Mouse (Mus musculus): Measurements from ENCODE around the gene Tfpi. TPM values are rescaled to one million over a fixed set of nuclear protein-coding genes. Genes with fewer than 3 reads are reported as not detected.
"Not testable (repeated sequence)": the region's sequence is repeated elsewhere in the genome, so short reads cannot be mapped to it uniquely, and the experiment has no call there.

Gene Tfpi
- polyA plus RNA-seq (2016; fragmentation: Nextera tagmentation; extraction: Ambion mirVana) = 15.2 and 21.4 TPM in 2 replicates

DNA sequence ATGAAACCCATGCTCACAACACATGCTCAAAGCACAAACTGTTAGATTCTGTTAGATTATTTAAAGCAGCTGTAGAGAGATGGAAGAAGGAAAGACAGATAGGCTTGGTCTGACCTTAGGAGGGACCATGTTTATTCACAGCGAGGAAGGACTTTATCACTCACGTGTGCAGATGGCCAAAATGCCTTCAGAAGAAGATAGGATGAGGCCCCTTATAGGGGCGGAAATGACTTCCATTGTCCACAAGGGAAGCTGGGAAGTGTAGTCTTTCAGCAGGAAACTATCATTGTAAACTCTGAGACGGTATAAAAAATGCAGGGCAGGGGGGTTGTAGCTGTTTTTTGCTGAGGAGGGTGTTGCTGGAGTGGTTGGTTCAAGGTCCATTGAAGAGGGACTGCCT lies at the start of gene Tfpi:
Tfpi (minus strand) TSS at position 199 of the 400 bp plus-strand sequence.
- Histone ChIP-seq H3K9me3 (no peaks in the 10 kb centered on the region), H3K27me3 (no peaks in the 10 kb centered on the region), H3K36me3 (no peaks in the 10 kb centered on the region), H3K4me3 (no peak within 1 kb of the TSS), H3K4me1 (no peaks in the 10 kb centered on the region), H3K27ac (replicated peaks) (no peak within 1 kb of the TSS), H3K9ac (replicated peaks) (no peak within 1 kb of the TSS), H3K4me2 (replicated peaks) (no peak within 1 kb of the TSS)
- no peak for ATAC-seq (ENCODE audit: low FRiP score, low read depth)
- WGBS = 69% methylated on average over 4 of the region's 4 CpGs

- WGBS = 83% methylated on average over 7 of the region's 7 CpGs
- no peaks in the 10 kb centered on the region for H3K36me3 ChIP-seq
These were observed 49.6 kb upstream of the Tfpi start for GRCm38 (mm10) chr2:84526221-84526620.

DNA sequence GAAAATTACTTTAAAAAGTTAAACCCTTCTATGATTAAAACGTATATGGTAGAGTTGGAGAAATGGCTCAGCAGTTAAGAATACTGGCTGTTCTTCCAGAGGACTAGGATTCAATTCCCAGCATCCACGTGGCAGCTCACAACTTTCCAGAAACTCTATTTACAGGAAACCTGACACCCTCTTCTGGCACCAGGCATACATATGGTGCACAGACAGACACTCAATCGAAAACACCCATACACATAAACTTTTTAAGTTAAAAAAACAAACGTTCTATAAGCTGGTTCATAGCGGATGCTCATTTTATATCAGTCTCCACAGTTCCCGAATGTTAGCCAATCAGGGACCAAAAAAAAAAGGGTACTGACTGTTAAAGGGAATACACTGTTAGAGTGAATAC lies 49.2 kb upstream of the Tfpi start:
- H3K27ac ChIP-seq (replicated peaks) = no peak overlapping the region
- no peaks in the 10 kb centered on the region for H3K4me1 ChIP-seq
- no peaks in the 10 kb centered on the region for H3K9me3 ChIP-seq
- no peaks in the 10 kb centered on the region for H3K27me3 ChIP-seq
- H3K4me3 ChIP-seq = no peak overlapping the region
- no peak overlapping the region for H3K4me2 ChIP-seq (replicated peaks)
- H3K36me3 ChIP-seq = no peaks in the 10 kb centered on the region
- WGBS = 75% methylated on average over 6 of the region's 6 CpGs
- ATAC-seq (ENCODE audit: low FRiP score, low read depth) = no peak
- H3K9ac ChIP-seq (replicated peaks) = no peak overlapping the region

More at GRCm38 (mm10) chr2:84526221-84526620, 49.6 kb upstream of the Tfpi start:
- Histone ChIP-seq H3K27me3 (no peaks in the 10 kb centered on the region), H3K4me3 (no peak overlapping the region), H3K27ac (replicated peaks) (no peak overlapping the region), H3K4me1 (no peaks in the 10 kb centered on the region), H3K4me2 (replicated peaks) (no peak overlapping the region), H3K9me3 (no peaks in the 10 kb centered on the region), H3K9ac (replicated peaks) (no peak overlapping the region)
- ATAC-seq (ENCODE audit: low FRiP score, low read depth) = no peak

GRCm38 (mm10) chr2:84525047-84525446 lies 48.5 kb upstream of the Tfpi start:
- Histone ChIP-seq H3K9me3 (no peaks in the 10 kb centered on the region), H3K4me3 (no peak overlapping the region), H3K4me1 (no peaks in the 10 kb centered on the region), H3K27me3 (no peaks in the 10 kb centered on the region), H3K36me3 (no peaks in the 10 kb centered on the region), H3K4me2 (replicated peaks) (no peak overlapping the region), H3K9ac (replicated peaks) (no peak overlapping the region), H3K27ac (replicated peaks) (no peak overlapping the region)
- ATAC-seq (ENCODE audit: low FRiP score, low read depth) = no peak
- WGBS = 89% methylated on average over 5 of the region's 5 CpGs

GRCm38 (mm10) chr2:84523994-84524393 lies 47.4 kb upstream of the Tfpi start:
- Histone ChIP-seq H3K27me3 (no peaks in the 10 kb centered on the region), H3K9ac (replicated peaks) (no peak overlapping the region), H3K4me1 (no peaks in the 10 kb centered on the region), H3K4me2 (replicated peaks) (no peak overlapping the region), H3K4me3 (no peak overlapping the region), H3K36me3 (no peaks in the 10 kb centered on the region), H3K9me3 (no peaks in the 10 kb centered on the region), H3K27ac (replicated peaks) (no peak overlapping the region)
- 83% methylated on average over 6 of the region's 6 CpGs for WGBS
- no peak for ATAC-seq (ENCODE audit: low FRiP score, low read depth)

DNA sequence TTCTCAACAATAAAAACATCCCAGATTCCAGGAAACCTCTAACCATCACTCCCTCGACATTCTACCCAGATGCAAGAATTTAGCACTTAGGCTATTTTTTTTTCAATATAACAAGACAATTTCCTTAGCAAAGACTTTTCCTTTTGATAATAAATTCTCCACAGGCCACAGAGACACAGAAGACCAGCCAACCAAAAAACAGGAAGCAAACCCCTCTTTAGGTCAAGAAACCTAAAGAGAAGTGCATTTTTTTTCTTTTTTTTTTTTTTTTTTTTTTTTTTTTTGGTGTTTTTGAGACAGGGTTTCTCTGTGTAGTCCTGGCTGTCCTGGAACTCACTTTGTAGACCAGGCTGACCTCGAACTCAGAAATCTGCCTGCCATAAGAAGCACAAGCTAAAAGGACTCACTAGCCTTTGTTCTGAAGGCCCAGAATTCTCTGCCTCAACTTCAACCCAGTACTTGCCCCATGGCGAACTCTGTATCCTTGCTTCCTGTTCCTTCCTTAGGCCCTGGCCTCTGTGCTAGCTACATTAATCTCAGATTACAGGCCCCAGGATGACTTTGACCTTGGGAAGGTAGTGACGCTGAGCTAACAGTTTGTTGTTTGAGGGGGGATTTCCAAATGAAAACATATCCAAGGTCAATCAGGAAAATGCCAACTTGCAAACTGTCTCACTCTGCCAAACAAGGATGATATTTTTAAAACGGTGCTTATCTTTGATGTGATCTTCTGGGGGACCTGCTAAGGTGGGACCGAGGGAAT lies 46.7 kb upstream of the Tfpi start:
- H3K27ac ChIP-seq (replicated peaks) = no peak overlapping the region
- no peak overlapping the region for H3K4me3 ChIP-seq
- no peaks in the 10 kb centered on the region for H3K4me1 ChIP-seq
- 82% methylated on average over 6 of the region's 6 CpGs for WGBS
- no peak overlapping the region for H3K9ac ChIP-seq (replicated peaks)
- H3K4me2 ChIP-seq (replicated peaks) = no peak overlapping the region
- no peak for ATAC-seq (ENCODE audit: low FRiP score, low read depth)
- H3K9me3 ChIP-seq = no peaks in the 10 kb centered on the region
- no peaks in the 10 kb centered on the region for H3K36me3 ChIP-seq
- H3K27me3 ChIP-seq = no peaks in the 10 kb centered on the region

DNA sequence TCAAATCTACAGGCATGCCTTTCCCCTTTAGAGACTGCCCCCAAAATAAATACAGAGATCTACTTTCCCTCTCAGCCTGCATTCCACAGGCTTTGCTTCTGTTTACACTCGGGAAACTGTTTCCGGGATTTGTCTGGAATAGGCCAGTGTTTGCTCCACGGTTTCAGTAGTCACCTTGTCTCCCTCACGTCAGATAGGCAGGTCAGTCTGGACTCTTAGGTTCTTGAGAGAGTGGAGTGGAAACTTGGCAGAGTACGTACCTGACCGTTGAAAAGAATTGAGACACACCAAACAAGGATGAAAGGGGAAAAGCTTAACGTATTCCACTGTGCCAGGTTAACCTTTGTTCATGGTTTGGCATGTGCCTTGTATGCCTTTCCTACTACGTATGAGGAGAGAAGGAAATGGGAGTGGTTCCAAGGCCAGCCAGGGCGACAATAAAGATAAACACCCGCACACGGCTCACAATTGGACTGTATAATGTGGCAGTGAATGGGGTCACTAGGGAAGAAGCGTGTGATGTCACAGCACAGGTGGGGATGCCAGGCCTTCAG lies 43.0 kb upstream of the Tfpi start:
- Histone ChIP-seq H3K27me3 (no peaks in the 10 kb centered on the region), H3K9me3 (no peaks in the 10 kb centered on the region), H3K4me1 (no peaks in the 10 kb centered on the region), H3K9ac (replicated peaks) (no peak overlapping the region), H3K4me2 (replicated peaks) (no peak overlapping the region), H3K4me3 (no peak overlapping the region), H3K27ac (replicated peaks) (no peak overlapping the region), H3K36me3 (no peaks in the 10 kb centered on the region)
- 74% methylated on average over 12 of the region's 12 CpGs for WGBS
- ATAC-seq (ENCODE audit: low FRiP score, low read depth) = no peak

GRCm38 (mm10) chr2:84518767-84519166 lies 42.2 kb upstream of the Tfpi start:
- H3K9ac ChIP-seq (replicated peaks) = no peak overlapping the region
- no peaks in the 10 kb centered on the region for H3K9me3 ChIP-seq
- no peaks in the 10 kb centered on the region for H3K36me3 ChIP-seq
- no peaks in the 10 kb centered on the region for H3K4me1 ChIP-seq
- no peak overlapping the region for H3K4me2 ChIP-seq (replicated peaks)
- no peak for ATAC-seq (ENCODE audit: low FRiP score, low read depth)
- WGBS = 58% methylated on average over 5 of the region's 5 CpGs
- H3K4me3 ChIP-seq = no peak overlapping the region
- H3K27me3 ChIP-seq = no peaks in the 10 kb centered on the region
- H3K27ac ChIP-seq (replicated peaks) = no peak overlapping the region

DNA sequence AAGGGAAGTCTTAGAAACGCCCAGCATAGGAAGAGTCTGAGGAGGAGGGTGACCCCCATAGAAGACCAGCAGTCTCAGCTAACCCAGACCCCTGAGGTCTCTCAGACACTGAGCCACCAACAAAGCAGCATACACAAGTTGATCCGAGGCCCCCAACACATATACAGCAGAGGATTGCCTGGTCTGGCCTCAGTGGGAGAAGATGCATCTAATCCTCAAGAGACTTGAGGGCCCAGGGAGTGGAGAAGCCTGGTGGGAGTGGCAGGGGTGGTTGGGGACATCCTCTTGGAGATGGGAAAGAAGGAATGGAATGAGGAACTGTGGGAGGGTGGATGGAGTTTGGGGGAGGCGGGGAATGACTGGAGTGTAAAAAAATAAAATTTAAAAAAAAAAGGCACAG lies 36.7 kb upstream of the Tfpi start:
- no peak overlapping the region for H3K27ac ChIP-seq (replicated peaks)
- H3K9ac ChIP-seq (replicated peaks) = no peak overlapping the region
- no peak for ATAC-seq (ENCODE audit: low FRiP score, low read depth)
- no peak overlapping the region for H3K4me2 ChIP-seq (replicated peaks)
- no peaks in the 10 kb centered on the region for H3K27me3 ChIP-seq
- no peaks in the 10 kb centered on the region for H3K36me3 ChIP-seq
- H3K4me1 ChIP-seq = no peaks in the 10 kb centered on the region
- 81% methylated on average over 3 of the region's 3 CpGs for WGBS
- no peaks in the 10 kb centered on the region for H3K9me3 ChIP-seq
- H3K4me3 ChIP-seq = no peak overlapping the region

- Histone ChIP-seq H3K36me3 (no peaks in the 10 kb centered on the region), H3K4me2 (replicated peaks) (no peak overlapping the region), H3K9ac (replicated peaks) (no peak overlapping the region), H3K4me3 (no peak overlapping the region), H3K4me1 (no peaks in the 10 kb centered on the region), H3K27me3 (no peaks in the 10 kb centered on the region), H3K27ac (replicated peaks) (no peak overlapping the region), H3K9me3 (no peaks in the 10 kb centered on the region)
- 76% methylated on average over 2 of the region's 2 CpGs for WGBS
- no peak for ATAC-seq (ENCODE audit: low FRiP score, low read depth)
These were observed 34.9 kb upstream of the Tfpi start for GRCm38 (mm10) chr2:84511508-84511907.

GRCm38 (mm10) chr2:84511036-84511435 lies 34.5 kb upstream of the Tfpi start:
- Histone ChIP-seq H3K9me3 (no peaks in the 10 kb centered on the region), H3K27ac (replicated peaks) (no peak overlapping the region), H3K4me2 (replicated peaks) (no peak overlapping the region), H3K4me3 (no peak overlapping the region), H3K9ac (replicated peaks) (no peak overlapping the region), H3K36me3 (no peaks in the 10 kb centered on the region), H3K27me3 (no peaks in the 10 kb centered on the region), H3K4me1 (no peaks in the 10 kb centered on the region)
- ATAC-seq (ENCODE audit: low FRiP score, low read depth) = no peak
- WGBS = 92% methylated on average over 4 of the region's 4 CpGs

- not testable (repeated sequence) for H3K9ac ChIP-seq (replicated peaks); H3K9me3 ChIP-seq; H3K27ac ChIP-seq (replicated peaks); H3K4me3 ChIP-seq; H3K36me3 ChIP-seq; H3K4me1 ChIP-seq; H3K27me3 ChIP-seq
- peak overlapping the region; percentile 34 for H3K4me2 ChIP-seq (replicated peaks)
- peak; percentile 63; the same call in 1 of the 2 replicates for ATAC-seq (ENCODE audit: low FRiP score, low read depth)
- 35% methylated on average over 6 of the region's 11 CpGs for WGBS
These were observed 28.4 kb upstream of the Tfpi start for GRCm38 (mm10) chr2:84504954-84505394.

Data from midbrain, embryonic 12.5 days (tissue).